Mouse (Mus musculus): Measurements from ENCODE around the gene 4933407L21Rik.
A peak's percentile ranks its signal among the peaks of the same experiment; 100 is the strongest.

4933407L21Rik gene

GRCm38 (mm10) chr1:85928057-85928687 is at the start of gene 4933407L21Rik:
TSS of gene 4933407L21Rik (plus strand) at chr1:85928483.
- no peak for DNase-seq

GRCm38 (mm10) chr1:85882003-85882402 is 46.3 kb upstream of the 4933407L21Rik start:
- DNase-seq, result no peak

- no peak for DNase-seq
These were observed 41.1 kb upstream of the 4933407L21Rik start for GRCm38 (mm10) chr1:85887221-85887620.

GRCm38 (mm10) chr1:85894231-85894747 is 34.0 kb upstream of the 4933407L21Rik start, which contains the start of gene Itm2c:
TSS of gene Itm2c (plus strand) at chr1:85894281.
- DNase-seq, result peak; percentile 77

GRCm38 (mm10) chr1:85894748-85895360 is 33.4 kb upstream of the 4933407L21Rik start:
- no peak for DNase-seq

- DNase-seq, result peak; percentile 57
These were observed 32.9 kb upstream of the 4933407L21Rik start for GRCm38 (mm10) chr1:85895391-85895837.

GRCm38 (mm10) chr1:85896110-85896509 is 32.2 kb upstream of the 4933407L21Rik start:
- no peak for DNase-seq

- DNase-seq, result no peak
These were observed 31.2 kb upstream of the 4933407L21Rik start for GRCm38 (mm10) chr1:85896781-85897700.

GRCm38 (mm10) chr1:85897901-85898760 is 30.2 kb upstream of the 4933407L21Rik start:
- no peak for DNase-seq

- no peak for DNase-seq
These were observed 29.4 kb upstream of the 4933407L21Rik start for GRCm38 (mm10) chr1:85898761-85899387.

GRCm38 (mm10) chr1:85899388-85899761 is 28.9 kb upstream of the 4933407L21Rik start:
- no peak for DNase-seq

GRCm38 (mm10) chr1:85900521-85901333 is 27.6 kb upstream of the 4933407L21Rik start:
- no peak for DNase-seq

GRCm38 (mm10) chr1:85901516-85902107 is 26.7 kb upstream of the 4933407L21Rik start:
- DNase-seq, result no peak

- no peak for DNase-seq
These were observed 26.1 kb upstream of the 4933407L21Rik start for GRCm38 (mm10) chr1:85902108-85902561.

GRCm38 (mm10) chr1:85906892-85907291 is 21.4 kb upstream of the 4933407L21Rik start:
- DNase-seq, result no peak

GRCm38 (mm10) chr1:85908754-85909590 is 19.3 kb upstream of the 4933407L21Rik start:
- DNase-seq, result no peak

- no peak for DNase-seq
These were observed 15.1 kb upstream of the 4933407L21Rik start for GRCm38 (mm10) chr1:85913078-85913755.

- DNase-seq, result no peak
These were observed 12.4 kb upstream of the 4933407L21Rik start for GRCm38 (mm10) chr1:85915890-85916289.
